Mouse (Mus musculus) CH12.LX (cell line): ENCODE results near the gene F2rl1. TPM values are rescaled to one million over a fixed set of nuclear protein-coding genes. Genes with fewer than 3 reads are reported as not detected.

Experiments used
- DNase-seq: peaks from one replicate; pipeline ENCODE4 v3.0.0-alpha.2; 2013; ENCODE audit errors: extremely low read depth
- H3K27ac ChIP-seq: 2 replicates; pipeline ENCODE4 v1.5.1; 2012; ENCODE audit warnings: low read depth, mild to moderate bottlenecking, control low read depth, moderate library complexity; ENCODE audit not compliant: insufficient read depth
- H3K27me3 ChIP-seq: replicated peaks from 2 replicates; pipeline ENCODE3; 2012; ENCODE audit warnings: inconsistent platforms
- H3K36me3 ChIP-seq, 2 experiments: replicated peaks in 1 of 2; 2 replicates each; pipeline versions ENCODE3 to v1.6.1; 2012; ENCODE audit warnings: inconsistent platforms in 1 of 2, low read length in 1 of 2, mild to moderate bottlenecking in 1 of 2, mixed read lengths in 1 of 2, moderate library complexity in 1 of 2; ENCODE audit not compliant: control insufficient read depth in 1 of 2, insufficient read depth in 1 of 2
- H3K4me1 ChIP-seq, 2 experiments: 2 replicates each; pipeline ENCODE4 v1.6.1; 2012; ENCODE audit warnings: inconsistent platforms in 1 of 2, moderate library complexity in 1 of 2; ENCODE audit not compliant: insufficient read depth in 2 of 2, control insufficient read depth in 1 of 2
- H3K4me2 ChIP-seq: 2 replicates; pipeline ENCODE4 v1.6.1; 2012; ENCODE audit warnings: low read depth, mild to moderate bottlenecking, control low read depth; ENCODE audit not compliant: poor library complexity, insufficient read depth, severe bottlenecking
- H3K4me3 ChIP-seq, 3 experiments: fragments of 150-350 bp in 1 of 3; sonication (generic) in 1 of 3; replicated peaks in 1 of 3; 2 replicates each; pipeline versions ENCODE3 to v1.5.1; 2011 to 2012; ENCODE audit warnings: low read depth in 2 of 3, low read length in 2 of 3, mild to moderate bottlenecking in 2 of 3, moderate library complexity in 2 of 3, control low read depth in 1 of 3, improper control_type of control experiment in 1 of 3, inconsistent platforms in 1 of 3, mixed read lengths in 1 of 3; ENCODE audit not compliant: poor library complexity in 1 of 3
- H3K79me2 ChIP-seq: replicated peaks from 2 replicates; pipeline ENCODE4 v1.6.1; 2012; ENCODE audit warnings: mild to moderate bottlenecking, moderate library complexity; ENCODE audit not compliant: control insufficient read depth, poor library complexity, insufficient read depth, severe bottlenecking; ENCODE audit errors: extremely low read depth
- H3K9ac ChIP-seq: 2 replicates; pipeline ENCODE4 v1.6.1; 2012; ENCODE audit warnings: low read depth, mild to moderate bottlenecking, control low read depth, moderate library complexity; ENCODE audit not compliant: insufficient read depth
- H3K9me3 ChIP-seq: replicated peaks from 2 replicates; pipeline ENCODE3; 2012; ENCODE audit warnings: low read length, inconsistent platforms, mixed read lengths
- CHD2 ChIP-seq: IDR thresholded peaks from 2 replicates; pipeline ENCODE4 v1.6.1; 2011; ENCODE audit warnings: low read length, improper control_type of control experiment
- E2F4 ChIP-seq: IDR thresholded peaks from 2 replicates; pipeline ENCODE4 v1.6.1; 2011; ENCODE audit warnings: low read depth, low read length, improper control_type of control experiment; ENCODE audit not compliant: insufficient replicate concordance
- EP300 ChIP-seq: IDR thresholded peaks from 2 replicates; pipeline ENCODE4 v1.6.1; 2011; ENCODE audit warnings: low read length, improper control_type of control experiment
- IRF4 ChIP-seq: IDR thresholded peaks from 2 replicates; pipeline ENCODE4 v1.6.1; 2014; ENCODE audit warnings: low read depth, mild to moderate bottlenecking, inconsistent platforms, low read length, improper control_type of control experiment
- JUN ChIP-seq: IDR thresholded peaks from 2 replicates; pipeline ENCODE4 v1.6.1; 2011; ENCODE audit warnings: low read depth, mild to moderate bottlenecking, low read length, improper control_type of control experiment, moderate library complexity; ENCODE audit not compliant: insufficient read depth
- MAFK ChIP-seq: IDR thresholded peaks from 2 replicates; pipeline ENCODE4 v1.6.1; 2011; ENCODE audit warnings: low read length, improper control_type of control experiment; ENCODE audit not compliant: insufficient replicate concordance
- MAX ChIP-seq: IDR thresholded peaks from 2 replicates; pipeline ENCODE4 v1.6.1; 2011; ENCODE audit warnings: low read length, improper control_type of control experiment
- MEF2A ChIP-seq: IDR thresholded peaks from 2 replicates; pipeline ENCODE4 v1.6.1; 2014; ENCODE audit warnings: low read depth, mild to moderate bottlenecking, inconsistent platforms, low read length, improper control_type of control experiment, borderline replicate concordance
- MXI1 ChIP-seq: IDR thresholded peaks from 2 replicates; pipeline ENCODE4 v1.6.1; 2011; ENCODE audit warnings: mild to moderate bottlenecking, low read depth, low read length, improper control_type of control experiment
- NRF1 ChIP-seq: IDR thresholded peaks from 2 replicates; pipeline ENCODE4 v1.6.1; 2014; ENCODE audit warnings: low read depth, mild to moderate bottlenecking, inconsistent platforms, low read length, improper control_type of control experiment, moderate library complexity
- PAX5 ChIP-seq: IDR thresholded peaks from 2 replicates; pipeline ENCODE4 v1.6.1; 2012; ENCODE audit warnings: low read length, inconsistent platforms, mixed read lengths
- POLR2A ChIP-seq: IDR thresholded peaks from 2 replicates; pipeline ENCODE4 v1.6.1; 2011; ENCODE audit warnings: low read depth, mild to moderate bottlenecking, improper control_type of control experiment, low read length
- POLR2AphosphoS2 ChIP-seq: IDR thresholded peaks from 2 replicates; pipeline ENCODE4 v1.6.1; 2011; ENCODE audit warnings: low read depth, low read length, improper control_type of control experiment
- USF1 ChIP-seq: IDR thresholded peaks from 2 replicates; pipeline ENCODE4 v1.6.1; 2014; ENCODE audit warnings: low read depth, mild to moderate bottlenecking, inconsistent platforms, low read length, improper control_type of control experiment
- ZC3H11A ChIP-seq: IDR thresholded peaks from 2 replicates; pipeline ENCODE4 v1.6.1; 2012; ENCODE audit warnings: low read depth, mild to moderate bottlenecking, inconsistent platforms, low read length, improper control_type of control experiment
- dilution Hi-C: fragments of 300-500 bp; cut with MboI; formaldehyde crosslinking; loops from 2 replicates; pipeline ENCODE4 v1.14.3; 2020; ENCODE audit warnings: low sequenced_read_pairs; ENCODE audit not compliant: extremely low pct_unique_long_range_greater_than_20kb, extremely low pct_ligation_motif_present
- in situ Hi-C: fragments of 300-500 bp; cut with MboI; formaldehyde crosslinking; loops from 3 replicates; pipeline ENCODE4 v1.14.3; 2019; ENCODE audit warnings: low sequenced_read_pairs, low pct_ligation_motif_present, low pct_unique_long_range_greater_than_20kb, mixed read lengths
- polyA plus RNA-seq: library from polyadenylated mRNA; unstranded; fragments of >175 nt; gene quantifications from 2 replicates; pipeline ENCODE4 v1.2.1, GENCODE M21; 2012; ENCODE audit warnings: low read depth; ENCODE audit not compliant: insufficient read length
- total RNA-seq, 2 experiments: library from RNA; depleted of rRNA; stranded (reverse); fragments of 300-350 nt in 1 of 2; fragments of >200 nt in 1 of 2; gene quantifications; 2 replicates each; pipeline ENCODE4 v1.2.3; 2012 to 2014

F2rl1 gene
- total and polyA plus RNA-seq, 3 experiments, result not detected

DNA sequence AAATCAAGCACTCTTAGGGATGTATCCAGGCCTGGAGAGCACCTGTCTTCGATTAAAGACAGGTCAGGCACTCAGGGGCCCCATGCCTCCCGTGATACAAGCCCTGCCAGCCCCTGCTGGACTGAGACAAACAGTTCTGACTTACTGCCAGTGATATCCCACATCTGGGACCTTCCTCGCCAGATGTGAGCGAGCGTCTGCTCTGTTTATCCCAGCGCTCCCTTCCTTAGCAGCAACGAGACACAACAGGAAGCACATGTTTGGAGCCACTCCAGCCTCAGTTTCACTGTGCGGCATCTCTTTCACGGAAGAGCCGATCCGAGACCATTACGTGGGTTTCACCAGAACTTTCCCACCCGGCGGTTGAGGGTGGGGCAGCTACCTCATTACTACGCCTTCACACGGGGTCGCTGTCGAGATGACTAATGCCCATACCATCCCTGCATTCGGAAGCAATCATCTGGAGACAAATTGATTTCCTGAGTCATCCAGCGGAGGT, 23.3 kb upstream of the F2rl1 start:
- TF ChIP-seq PAX5 (no peak), MEF2A (no peak), CHD2 (no peak), MAFK (no peak), EP300 (no peak), NRF1 (no peak), ZC3H11A (no peak), MXI1 (no peak), POLR2A (no peak)
- dilution Hi-C loops (no loop called here), in situ Hi-C loops (no loop called here)
- Histone ChIP-seq H3K4me3 (no peak overlapping the region), H3K4me1 (peaks cover 0 to 4% of the 10 kb centered on the region in 2 experiments; a peak in 2 of 4 replicates), H3K79me2 (no peaks in the 10 kb centered on the region), H3K9me3 (no peaks in the 10 kb centered on the region), H3K9ac (no peak overlapping the region), H3K4me2 (no peak overlapping the region), H3K36me3 (no peaks in the 10 kb centered on the region), H3K27me3 (no peaks in the 10 kb centered on the region), H3K27ac (no peak overlapping the region)
- no peak for DNase-seq

DNA sequence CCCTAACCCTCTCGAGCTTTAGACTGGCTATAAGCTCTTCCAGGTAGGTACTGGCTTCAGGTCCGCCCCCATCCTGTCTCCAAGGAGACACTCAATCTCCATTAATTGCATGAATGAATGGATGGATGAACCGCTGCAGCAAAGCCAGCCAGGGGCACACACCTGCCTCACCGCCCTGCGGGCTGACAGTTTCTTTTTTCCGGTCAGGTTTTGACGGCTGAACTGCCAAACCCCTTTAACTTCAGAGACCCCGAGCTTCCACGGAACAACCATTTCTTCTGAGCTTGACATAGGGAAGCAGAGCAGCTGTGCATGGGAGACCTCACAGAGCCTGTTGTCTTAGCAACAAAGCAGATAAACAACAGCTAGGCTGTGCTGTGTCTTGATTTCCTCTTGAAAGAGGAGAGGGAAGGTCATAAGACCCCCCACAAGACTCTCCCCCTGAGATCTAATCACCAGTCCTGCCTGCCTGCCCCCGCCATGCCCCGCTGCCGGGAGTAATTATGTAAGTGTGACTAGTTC, 22.1 kb upstream of the F2rl1 start:
- in situ Hi-C loops, result no loop called here
- no peak for DNase-seq
- no peaks in the 10 kb centered on the region for H3K36me3 ChIP-seq
- no peak overlapping the region for H3K4me2 ChIP-seq
- H3K4me1 ChIP-seq, result no peaks in the 10 kb centered on the region
- dilution Hi-C loops, result no loop called here
- no peak for TF ChIP-seq USF1
- TF ChIP-seq ZC3H11A, result no peak
- no peak for TF ChIP-seq CHD2
- no peak for TF ChIP-seq MXI1
- TF ChIP-seq EP300, result no peak
- TF ChIP-seq E2F4, result no peak
- TF ChIP-seq POLR2AphosphoS2, result no peak
- TF ChIP-seq IRF4, result no peak
- TF ChIP-seq MAX, result no peak
- TF ChIP-seq JUN, result no peak
- TF ChIP-seq, all 38 proteins: peak for 0
- no peak overlapping the region for H3K9ac ChIP-seq
- no peak overlapping the region for H3K27ac ChIP-seq
- H3K4me3 ChIP-seq, result no peak overlapping the region
- H3K79me2 ChIP-seq, result no peaks in the 10 kb centered on the region
- H3K9me3 ChIP-seq, result no peaks in the 10 kb centered on the region
- no peaks in the 10 kb centered on the region for H3K27me3 ChIP-seq
